Mouse (Mus musculus) gonadal fat pad, adult 2 months (tissue): ENCODE data around the gene Cpsf4. TPM values are rescaled to one million over a fixed set of nuclear protein-coding genes. Genes with fewer than 3 reads are reported as not detected.
"Not testable (repeated sequence)": the region's sequence is repeated elsewhere in the genome, so short reads cannot be mapped to it uniquely, and the experiment has no call there.

ENCODE experiments used
- DNase-seq: peaks from one replicate; pipeline ENCODE4 v3.0.0-alpha.2; 2012; ENCODE audit warnings: low read depth
- polyA plus RNA-seq: library from polyadenylated mRNA; depleted of rRNA; stranded (reverse); fragments of >200 nt; gene quantifications from 2 replicates; pipeline ENCODE4 v1.2.3, GENCODE M21; 2012; rRNA removed

Gene Cpsf4
- polyA plus RNA-seq, result 24.4 and 25.7 TPM in 2 replicates

DNA sequence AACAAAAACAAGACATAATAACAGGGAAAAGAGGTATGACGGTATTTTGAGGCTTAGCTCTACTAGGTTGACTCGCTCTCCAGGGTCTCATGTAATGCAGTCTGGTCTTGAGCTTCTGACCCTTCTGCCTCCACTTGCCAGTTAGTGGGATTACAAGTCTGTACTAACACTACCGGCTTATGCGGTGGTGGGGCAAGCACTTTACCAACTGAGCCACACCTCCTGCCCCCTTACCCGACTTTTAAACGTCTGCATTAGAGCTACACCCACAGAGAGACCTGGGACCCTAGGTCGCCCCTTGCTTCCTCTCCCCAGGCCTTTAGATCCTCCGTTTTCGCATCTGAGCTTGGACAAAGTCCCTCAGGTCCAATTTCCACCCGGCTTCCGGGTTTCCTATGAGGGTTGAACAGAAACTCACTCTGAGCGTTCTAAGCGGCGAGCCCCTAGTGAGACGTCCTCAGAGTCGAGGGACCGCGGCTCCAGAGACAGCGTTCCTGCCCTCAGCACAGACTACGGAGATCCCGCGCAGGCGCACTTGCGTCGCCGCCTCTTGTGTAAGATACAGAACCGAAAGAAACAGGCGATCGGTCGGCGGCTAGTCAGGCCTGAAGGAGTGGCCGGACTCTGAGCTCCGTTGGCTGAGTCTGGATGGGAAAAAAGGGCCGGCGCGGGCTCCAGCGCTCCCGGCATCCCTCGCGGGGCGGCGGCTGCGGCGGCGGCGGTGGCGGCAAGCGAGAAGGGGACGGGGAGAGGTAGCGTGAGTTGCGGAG, at the start of gene Cpsf4, which contains the start of gene Ptcd1:
Cpsf4 (plus strand) TSS at position 678 of the 770 bp plus-strand sequence.
Ptcd1 (minus strand) TSS at position 573 of the 770 bp plus-strand sequence.
- DNase-seq, result peak; percentile 70

DNA sequence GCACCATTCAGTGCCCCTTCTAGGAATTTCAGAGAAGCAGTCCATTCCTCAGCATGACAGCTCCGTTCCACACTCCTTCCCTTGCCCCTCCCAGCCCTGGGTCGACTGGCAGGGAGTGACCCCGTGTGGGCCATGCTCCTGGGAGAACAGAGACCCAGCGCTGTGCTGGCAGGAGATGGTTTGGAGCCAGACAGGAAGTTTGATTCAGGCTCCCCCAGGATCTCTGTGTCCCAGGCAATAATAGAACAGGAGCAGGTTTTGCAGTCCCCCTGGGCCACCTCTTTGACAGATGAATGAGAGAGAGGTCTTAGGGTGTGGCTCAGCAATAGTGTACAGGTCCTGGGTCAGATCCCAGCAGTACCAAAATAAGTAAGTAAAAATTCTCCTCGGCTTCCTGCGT, 49.0 kb upstream of the Cpsf4 start:
- DNase-seq, result no peak

DNA sequence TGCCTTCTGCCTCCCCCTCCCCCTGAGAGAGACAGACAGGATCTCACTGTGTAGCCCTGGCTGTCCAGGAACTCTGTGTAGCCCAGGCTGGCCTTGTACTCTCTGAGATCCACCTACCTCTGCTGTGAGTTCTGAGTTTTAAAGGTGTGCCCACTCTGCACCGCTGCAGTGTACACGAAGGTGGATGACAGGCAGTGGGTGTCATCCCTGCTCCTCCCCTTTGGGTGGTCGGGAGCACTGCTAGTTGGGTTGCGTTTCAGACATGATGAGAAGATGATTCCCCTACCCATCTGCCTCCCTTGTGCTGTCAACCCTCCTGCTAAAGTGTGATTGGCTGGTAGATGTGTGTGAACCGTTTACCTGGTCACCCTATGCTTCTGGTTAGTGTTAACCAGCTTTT, 48.6 kb upstream of the Cpsf4 start:
- no peak for DNase-seq

DNA sequence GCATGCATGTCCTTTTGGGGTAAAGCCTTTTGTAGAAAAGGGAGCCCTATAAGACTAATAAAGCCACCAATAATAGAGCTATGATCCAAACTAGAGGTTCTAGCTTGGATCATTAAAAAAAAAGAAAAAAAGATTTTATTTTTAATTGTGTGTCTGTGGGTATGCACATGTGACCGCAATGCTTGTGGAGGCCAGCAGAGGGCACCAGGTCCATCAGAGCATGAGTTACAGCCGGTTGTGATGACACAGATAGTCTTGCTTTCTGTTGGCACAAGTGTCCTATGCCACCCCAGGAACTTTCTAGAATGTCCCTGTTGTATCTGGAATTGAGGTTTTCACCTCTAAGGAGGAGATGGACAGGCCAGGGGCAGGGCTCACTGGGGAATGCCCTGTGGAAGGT, 47.6 kb upstream of the Cpsf4 start:
- DNase-seq, result no peak

DNA sequence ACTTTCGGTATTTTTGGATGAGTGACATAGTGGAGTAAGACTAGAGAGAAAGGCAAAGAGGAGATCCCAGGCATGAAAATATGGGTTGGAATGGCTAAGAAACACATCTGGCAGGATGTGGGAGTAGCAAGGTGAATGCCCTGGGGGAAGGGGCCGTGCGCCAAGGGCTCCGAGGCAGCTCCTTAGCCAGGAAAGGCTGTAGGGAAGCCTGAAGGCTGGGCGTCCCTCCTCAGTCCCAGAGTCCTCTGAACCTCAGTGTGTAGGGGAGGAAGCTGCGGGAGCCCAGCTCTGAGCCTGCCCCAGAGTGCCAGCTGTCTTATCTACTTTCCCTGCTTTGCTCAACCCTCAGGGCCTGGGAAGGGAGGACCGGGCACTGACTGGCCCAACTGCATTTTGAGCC, 46.1 kb upstream of the Cpsf4 start:
- DNase-seq, result no peak

DNA sequence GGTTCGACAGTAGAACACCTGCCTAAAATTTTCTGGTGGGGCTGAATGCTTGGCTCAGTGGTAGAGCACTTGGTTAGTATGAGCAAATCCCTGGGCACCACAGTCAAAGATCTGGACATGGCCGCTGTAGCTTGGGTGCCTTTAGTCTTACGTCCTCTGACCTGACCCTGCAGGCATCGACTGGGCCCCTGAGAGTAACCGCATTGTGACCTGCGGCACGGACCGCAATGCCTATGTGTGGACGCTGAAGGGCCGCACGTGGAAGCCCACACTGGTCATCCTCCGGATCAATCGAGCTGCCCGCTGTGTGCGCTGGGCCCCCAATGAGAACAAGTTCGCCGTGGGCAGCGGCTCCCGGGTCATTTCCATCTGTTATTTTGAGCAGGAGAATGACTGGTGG, 43.6 kb upstream of the Cpsf4 start:
- no peak for DNase-seq

DNA sequence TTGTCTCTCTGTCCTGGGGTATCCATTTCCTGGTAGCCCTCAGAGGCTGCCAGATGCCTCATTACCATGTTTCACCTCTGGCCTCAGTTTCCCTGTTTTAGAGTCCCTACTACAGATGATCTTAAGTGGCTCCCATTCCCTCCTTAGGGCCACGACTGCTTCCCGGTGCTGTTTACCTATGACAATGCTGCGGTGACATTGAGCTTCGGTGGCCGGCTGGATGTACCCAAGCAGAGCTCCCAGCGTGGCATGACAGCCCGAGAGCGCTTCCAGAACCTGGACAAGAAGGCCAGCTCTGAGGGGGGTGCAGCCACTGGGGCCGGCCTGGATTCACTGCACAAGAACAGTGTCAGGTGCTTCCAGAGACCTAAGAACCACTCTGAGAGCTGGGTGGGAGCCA, 40.4 kb upstream of the Cpsf4 start:
- no peak for DNase-seq

DNA sequence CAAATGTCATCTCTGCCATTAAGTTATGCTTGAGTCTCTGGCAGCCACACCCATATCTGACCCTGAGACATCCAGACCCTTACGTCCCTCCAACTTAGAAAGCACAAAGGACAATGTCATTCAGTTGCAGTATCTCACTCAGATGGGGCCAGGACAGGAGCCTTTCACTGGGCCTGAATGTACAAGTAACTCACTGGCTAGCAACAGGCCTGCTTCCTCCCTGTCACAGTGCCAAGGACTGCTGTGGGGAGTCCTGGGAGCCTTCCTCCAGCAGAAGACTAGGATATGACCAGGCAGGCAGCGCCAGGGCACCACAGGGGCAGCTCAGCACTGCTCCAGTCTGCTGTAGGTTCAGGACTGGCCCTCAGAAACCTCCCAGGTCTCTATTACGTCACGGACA, 37.9 kb upstream of the Cpsf4 start:
- no peak for DNase-seq

DNA sequence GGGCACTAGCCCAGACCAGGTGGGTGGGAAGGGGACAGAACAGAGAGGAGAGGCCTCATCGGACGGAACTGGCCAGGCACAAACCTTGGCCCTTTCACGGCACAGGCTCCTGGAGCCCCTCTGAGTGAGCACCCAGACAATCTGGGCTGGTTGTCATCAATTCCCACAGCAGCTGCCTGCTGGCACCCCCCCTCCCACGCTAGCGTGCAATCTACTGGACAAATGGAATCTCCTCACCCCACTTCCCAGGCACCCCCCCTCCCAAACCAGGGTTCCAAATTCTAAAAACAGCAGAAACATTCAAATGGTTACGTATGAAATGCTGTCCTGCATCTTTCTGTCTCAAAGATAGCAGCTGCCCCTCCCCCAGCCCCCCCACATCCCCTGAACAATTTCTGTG, 37.2 kb upstream of the Cpsf4 start:
- not testable (repeated sequence) for DNase-seq

DNA sequence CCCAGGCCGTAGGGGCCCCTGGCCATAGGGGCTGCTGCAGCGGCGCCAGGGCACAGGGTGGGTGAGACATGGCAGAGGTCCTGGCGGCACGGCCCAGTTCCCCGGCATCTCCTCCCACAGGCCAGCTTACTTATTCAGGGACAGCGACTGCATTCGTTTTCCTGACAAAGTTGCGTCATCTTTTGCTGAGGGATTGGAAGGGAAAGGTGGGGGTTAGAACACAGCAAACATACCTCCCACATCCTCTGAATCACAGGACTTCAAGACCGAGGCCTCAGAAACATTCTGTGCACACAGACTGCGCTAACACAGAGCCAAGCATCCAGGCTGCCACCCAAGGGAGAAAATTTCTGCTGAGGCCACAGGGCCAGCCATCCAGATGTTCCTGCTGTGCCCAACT, 36.8 kb upstream of the Cpsf4 start:
- DNase-seq, result no peak

DNA sequence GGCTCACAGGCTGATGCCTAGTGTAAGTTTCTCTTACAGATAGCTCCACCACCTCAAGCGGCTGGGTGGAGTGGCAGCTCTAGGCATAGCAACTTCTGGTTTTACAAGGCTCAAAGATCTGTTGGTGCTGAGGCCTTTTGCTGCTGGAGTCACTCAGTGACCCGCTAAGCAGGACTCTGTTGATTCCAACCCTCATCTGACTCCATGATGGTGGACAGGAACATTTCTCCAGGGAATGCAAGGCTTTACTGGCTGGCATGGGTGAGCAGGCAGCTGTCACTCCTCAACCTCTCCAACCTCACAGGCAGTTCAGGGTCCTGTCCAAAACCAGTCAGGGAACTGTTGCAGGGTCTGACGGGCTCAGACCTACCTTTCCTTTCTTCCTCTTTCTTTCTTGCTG, 36.0 kb upstream of the Cpsf4 start:
- no peak for DNase-seq

DNA sequence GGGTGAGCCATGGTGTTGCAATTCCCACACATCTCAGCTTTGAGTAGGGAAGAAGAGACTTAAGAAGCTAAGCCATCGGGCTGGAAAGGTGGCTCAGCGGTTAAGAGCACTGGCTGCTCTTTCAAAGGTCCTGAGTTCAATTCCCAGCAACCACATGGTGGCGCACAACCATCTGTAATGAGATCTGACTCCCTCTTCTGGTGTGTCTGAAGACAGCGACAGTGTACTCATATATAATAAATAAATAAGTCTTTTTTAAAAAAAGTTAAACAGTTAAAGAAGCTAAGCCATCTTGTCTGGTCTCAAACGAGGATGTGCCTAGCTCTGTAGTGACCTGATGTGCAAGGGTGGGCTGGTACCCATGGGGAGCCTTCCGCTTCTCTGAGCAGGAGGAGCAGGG, 33.7 kb upstream of the Cpsf4 start:
- DNase-seq, result not testable (repeated sequence)

DNA sequence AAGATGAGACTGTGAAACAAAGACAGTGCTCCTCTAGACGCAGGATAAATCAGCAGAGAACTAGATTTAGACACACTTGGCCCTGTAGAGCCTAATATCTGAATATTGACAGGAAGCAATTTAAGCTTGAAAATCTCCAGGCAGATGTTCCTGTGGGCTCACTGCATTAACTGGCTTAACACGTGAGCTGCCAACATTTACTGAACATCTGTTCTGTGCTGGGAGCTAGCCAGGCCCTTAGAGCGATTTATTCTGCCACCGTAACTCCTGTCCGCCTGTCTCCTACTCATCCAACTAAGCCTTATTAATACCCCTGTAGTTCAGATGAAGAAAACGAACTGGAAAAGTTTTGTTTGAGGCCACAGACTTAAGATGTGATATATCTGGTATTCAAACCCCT, 28.2 kb upstream of the Cpsf4 start:
- no peak for DNase-seq

DNA sequence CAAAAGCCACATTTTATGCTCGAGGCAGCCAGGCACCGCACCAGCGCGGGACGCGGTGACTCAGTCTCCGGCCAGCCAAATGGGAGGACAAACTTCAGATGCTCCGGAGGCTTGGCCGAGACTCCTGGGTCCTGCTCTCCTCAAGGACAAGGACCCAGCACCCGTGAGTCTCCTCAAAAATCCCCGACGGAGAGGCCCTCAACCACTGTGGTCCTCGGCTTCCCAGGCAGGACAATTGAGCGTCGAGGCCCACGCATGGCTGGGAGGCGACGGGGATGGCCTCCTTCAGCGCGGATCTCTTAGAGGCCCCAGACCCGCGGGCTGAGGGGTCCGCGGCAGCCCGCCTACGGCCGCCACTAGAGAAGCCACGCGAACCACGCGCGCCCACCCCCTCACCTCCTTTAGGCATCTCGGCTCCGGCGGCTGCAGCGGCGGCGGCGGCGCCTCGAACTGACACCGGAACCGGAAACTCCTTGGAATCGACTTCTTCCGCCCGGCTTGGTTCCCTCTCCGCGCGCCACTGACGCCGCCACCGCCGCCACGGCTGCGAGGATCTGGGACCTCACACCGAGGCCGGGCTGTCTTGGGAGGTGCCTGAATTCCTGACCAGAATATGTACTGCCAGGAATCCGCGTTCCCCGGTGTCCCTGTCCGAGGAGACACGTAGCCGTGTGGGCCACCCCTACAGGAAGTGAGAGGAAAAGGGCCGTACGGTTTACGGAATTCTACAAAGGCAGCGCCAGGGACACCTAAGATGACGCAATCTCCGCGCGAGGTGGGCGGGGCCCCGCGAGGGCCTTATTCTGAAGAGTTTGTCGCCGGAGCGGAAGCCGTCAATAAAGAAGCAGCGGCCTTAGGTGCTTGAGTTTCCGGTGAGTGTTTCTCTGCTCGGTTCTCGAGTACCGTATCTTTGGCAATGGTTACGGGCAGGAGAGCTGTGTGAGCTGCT, 27.2 kb upstream of the Cpsf4 start, which contains the start of the genes Pdap1 and Bud31:
Pdap1 (minus strand) TSS at position 668 of the 949 bp plus-strand sequence.
Bud31 (plus strand) TSS at position 792 of the 949 bp plus-strand sequence.
- no peak for DNase-seq

DNA sequence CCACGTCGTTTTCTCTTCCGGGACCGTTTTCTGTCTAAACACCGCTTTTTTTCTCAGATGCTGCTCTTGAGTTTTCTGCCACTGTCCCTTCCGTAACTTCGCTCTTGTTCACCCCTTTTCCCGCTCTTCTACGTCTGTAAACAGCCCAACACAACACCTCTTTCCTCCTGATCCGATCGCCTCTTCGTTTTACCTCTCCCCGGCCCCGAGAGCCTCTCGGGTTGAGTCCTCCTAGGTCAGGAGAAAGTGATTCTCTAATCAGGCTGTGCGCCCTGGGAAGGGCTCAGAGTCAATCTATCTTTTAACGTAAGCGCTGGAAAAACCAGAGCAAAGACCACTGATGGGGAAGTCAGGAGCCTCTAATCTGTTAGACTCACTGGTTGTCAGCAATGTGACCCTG, 26.4 kb upstream of the Cpsf4 start:
- no peak for DNase-seq

DNA sequence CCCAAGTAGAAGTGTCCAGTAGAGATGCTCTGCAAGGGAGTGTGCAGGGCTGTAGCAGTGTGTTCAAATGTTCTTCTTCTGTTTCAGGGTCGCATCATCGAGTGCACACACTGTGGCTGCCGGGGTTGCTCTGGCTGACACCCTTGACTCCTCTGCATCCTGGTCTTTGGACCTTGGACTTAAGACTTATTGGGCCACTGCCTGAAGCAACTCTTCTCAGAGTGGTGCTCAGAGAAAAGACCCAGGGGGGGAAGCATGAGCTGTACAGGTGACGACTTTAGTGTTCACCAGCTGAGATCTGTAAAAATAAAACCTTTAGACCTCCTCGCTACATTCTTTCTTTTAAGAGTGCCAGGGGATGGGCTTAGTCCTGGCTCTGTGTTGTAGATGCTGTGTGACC, 19.3 kb upstream of the Cpsf4 start:
- DNase-seq, result no peak

DNA sequence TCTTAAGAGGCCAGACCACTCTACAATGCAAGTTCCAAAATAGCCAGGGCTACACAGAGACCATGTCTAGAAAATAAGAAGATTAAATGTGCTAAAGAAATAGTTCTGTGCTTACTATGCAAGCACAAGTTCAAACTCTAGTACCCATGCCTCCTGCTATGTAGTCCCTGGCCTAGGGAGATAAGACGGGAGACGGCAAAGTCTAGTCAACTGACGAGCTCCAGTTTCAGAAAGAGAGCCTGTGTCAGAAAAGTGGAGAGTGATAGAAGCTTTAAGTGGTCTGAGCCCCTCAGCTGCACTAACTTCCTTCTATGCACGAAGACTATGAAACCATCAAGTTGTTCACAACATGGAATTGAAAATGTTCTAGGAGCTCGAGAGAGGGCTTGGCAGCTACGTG, 17.7 kb upstream of the Cpsf4 start:
- DNase-seq, result no peak

DNA sequence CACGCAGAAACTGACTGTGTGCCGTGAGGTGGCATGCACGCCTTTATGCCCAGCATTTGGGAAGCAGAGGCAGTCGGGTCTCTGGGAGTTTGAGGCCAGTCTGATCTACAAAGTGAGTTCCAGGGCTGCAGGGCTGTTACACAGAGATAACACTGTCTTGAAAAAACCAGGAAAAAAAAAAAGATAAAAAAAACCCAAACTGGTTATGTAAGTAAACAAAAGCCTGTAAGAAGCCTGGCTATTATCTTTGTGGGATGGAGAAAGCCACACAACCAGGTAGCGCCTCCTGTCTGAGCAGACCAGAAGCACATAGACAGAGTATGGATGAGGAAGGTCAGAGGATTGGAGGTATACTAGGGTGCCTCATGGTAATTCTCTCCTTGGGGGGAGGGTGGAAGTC, 14.3 kb upstream of the Cpsf4 start:
- DNase-seq, result no peak

DNA sequence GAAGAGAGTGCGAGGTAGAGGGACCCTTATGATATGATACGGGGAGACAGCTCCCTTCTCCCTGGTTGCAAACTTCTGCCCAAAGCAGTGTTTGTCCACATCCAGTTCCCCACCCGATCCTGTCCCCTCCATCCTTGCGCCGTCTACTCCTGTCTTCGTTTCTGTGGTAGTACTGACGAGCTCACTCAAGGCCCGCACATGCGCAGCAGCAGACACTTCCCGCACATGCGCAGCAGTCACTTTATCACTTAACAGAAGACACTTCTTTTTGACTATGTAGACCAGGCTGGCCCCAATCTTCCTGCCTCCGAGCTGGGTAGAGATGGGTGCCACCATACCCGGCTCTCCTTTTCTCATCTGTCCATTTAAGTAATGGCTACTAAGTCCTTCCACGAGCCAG, 5.7 kb upstream of the Cpsf4 start:
- DNase-seq, result no peak

DNA sequence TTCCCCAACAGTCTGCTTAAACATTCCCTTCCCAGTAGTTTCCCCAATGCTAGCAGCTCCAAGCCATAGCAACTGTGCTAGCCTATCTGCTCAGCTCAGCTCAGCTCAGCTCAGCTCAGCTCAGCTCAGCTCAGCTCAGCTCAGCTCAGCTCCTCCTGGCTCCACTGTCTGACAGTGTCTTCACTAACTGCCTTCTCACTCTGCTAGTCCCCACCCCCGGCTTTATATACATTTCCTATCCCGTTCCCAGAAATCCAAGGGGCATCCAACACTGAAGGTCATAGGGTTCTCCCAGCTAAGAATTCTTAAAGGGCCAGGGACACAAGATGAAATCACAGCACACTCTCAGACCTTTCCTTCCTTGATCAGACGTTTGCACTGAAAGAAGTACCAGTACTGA, 2.3 kb upstream of the Cpsf4 start:
- DNase-seq, result no peak

DNA sequence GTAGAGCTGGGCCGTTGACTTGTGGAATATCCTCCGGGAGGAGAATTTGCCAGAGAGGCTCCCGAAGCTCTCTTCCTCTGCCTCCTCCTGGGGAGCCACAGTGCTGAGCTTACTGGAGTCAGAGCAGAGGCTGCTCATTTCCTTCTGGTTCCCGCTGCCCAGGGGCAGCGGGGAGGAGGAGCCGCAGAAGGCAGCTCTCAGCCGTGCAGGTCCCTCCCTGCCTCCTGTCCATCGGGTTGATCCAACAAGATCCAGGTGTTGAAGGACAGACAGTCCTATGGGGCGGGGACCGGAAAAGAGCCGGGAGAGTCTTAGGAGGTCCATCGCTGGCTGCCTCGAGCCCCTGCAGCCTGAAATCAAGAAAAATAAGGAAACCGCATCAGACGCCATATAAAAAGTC, 1.8 kb upstream of the Cpsf4 start:
- no peak for DNase-seq

DNA sequence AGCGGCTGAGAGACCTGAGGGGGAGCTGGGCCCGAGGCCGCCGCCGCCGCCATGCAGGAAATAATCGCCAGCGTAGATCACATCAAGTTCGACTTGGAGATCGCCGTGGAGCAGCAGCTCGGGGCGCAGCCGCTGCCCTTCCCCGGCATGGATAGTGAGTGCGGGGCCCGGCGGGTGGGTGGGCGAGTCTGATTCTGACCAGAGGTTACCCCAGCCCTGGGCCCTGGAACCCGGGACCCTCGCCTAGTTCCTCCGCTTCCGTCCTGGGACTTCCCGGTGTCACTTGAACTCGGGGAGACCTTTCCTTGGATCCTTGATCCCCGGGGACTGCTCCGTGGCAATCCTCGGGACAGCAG, 271 bp downstream of the Cpsf4 start:
- no peak for DNase-seq

DNA sequence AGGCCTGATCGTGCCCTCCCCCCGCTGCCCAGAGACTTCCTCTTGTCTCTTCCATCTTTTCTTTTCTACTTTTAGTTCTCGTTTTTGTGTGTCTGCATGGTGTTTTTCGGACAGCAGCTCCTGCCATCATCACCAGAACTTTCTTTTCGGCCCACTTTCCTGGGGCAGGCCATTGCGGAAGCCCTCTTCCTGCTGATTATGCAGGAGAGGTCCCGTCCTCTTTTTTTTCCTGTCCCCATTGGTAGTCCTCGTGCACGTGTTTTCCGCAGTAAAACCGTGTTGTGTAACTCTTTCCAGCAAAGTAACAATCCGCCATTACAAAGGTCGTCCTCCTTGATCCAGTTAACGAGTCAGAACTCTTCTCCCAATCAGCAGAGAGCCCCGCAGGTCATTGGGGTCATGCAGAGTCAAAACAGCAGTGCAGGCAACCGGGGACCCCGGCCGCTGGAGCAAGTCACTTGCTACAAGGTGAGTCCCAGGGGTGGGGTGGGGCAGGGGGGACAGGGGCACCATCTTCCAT, 11.5 kb downstream of the Cpsf4 start:
- DNase-seq, result no peak
